Mouse (Mus musculus) forebrain, postnatal 0 days (tissue): ENCODE measurements around the gene Chchd6. TPM values are rescaled to one million over a fixed set of nuclear protein-coding genes. Genes with fewer than 3 reads are reported as not detected.
A peak's percentile ranks its signal among the peaks of the same experiment; 100 is the strongest.

Source experiments
- ATAC-seq: fragments of 200-750 bp; cut with Nextera tagmentation; 2 replicates; pipeline ENCODE4 v1.8.0; 2017; ENCODE audit warnings: mild to moderate bottlenecking, moderate library complexity
- DNase-seq: peaks from one replicate; pipeline ENCODE4 v3.0.0-alpha.2; 2015
- H3K27ac ChIP-seq: fragments of 300-500 bp; sonication (generic); 2 replicates; pipeline ENCODE4 v1.5.1; 2014; ENCODE audit warnings: low read depth, mild to moderate bottlenecking, antibody characterized with exemption, low read length, moderate library complexity, mixed read lengths
- H3K27me3 ChIP-seq: fragments of 300-500 bp; sonication (generic); 2 replicates; pipeline ENCODE4 v1.6.1; 2014; ENCODE audit warnings: mild to moderate bottlenecking, low read length, mixed read lengths; ENCODE audit not compliant: insufficient read depth
- H3K36me3 ChIP-seq: fragments of 300-500 bp; sonication (generic); 2 replicates; pipeline ENCODE4 v1.6.1; 2014; ENCODE audit warnings: mild to moderate bottlenecking, moderate library complexity; ENCODE audit not compliant: insufficient read depth
- H3K4me1 ChIP-seq: fragments of 300-500 bp; sonication (generic); 2 replicates; pipeline ENCODE4 v1.6.1; 2014; ENCODE audit warnings: antibody characterized with exemption; ENCODE audit not compliant: insufficient read depth
- H3K4me2 ChIP-seq: fragments of 300-500 bp; sonication (generic); 2 replicates; pipeline ENCODE4 v1.6.1; 2014; ENCODE audit warnings: low read depth, mild to moderate bottlenecking, moderate library complexity
- H3K4me3 ChIP-seq: fragments of 300-500 bp; sonication (generic); 2 replicates; pipeline ENCODE4 v1.5.1; 2014; ENCODE audit warnings: low read depth, low read length, mixed read lengths
- H3K9ac ChIP-seq: fragments of 300-500 bp; sonication (generic); 2 replicates; pipeline ENCODE4 v1.6.1; 2014; ENCODE audit warnings: mild to moderate bottlenecking
- H3K9me3 ChIP-seq: fragments of 300-500 bp; sonication (generic); 2 replicates; pipeline ENCODE4 v1.6.1; 2016; ENCODE audit warnings: low read length
- CTCF ChIP-seq: sonication (generic); IDR thresholded peaks from 2 replicates; pipeline ENCODE4 v1.5.1; 2016; ENCODE audit warnings: antibody characterized with exemption, control low read depth, low read depth
- WGBS: fragments of 180-500 bp; shearing (Covaris S2); extraction: QIAGEN DNeasy Blood & Tissue Kit; methylation state at CpG from one replicate; pipeline ENCODE4 v1.1.7; 2014; 5-methylcytosine and 5-hydroxymethylcytosine counted together
- polyA plus RNA-seq: library from polyadenylated mRNA; unstranded; fragments of >200 nt; fragmentation: Nextera tagmentation; extraction: Ambion mirVana; gene quantifications from 2 replicates; pipeline ENCODE4 v1.2.1, GENCODE M21; 2015
- total RNA-seq: library from RNA; depleted of rRNA; stranded (reverse); fragments of >200 nt; gene quantifications from 2 replicates; pipeline ENCODE4 v1.2.3, GENCODE M21; 2014

The Chchd6 gene
- total and polyA plus RNA-seq, 2 experiments from 2014 or later, result 159 to 210 TPM

- Histone ChIP-seq H3K9ac (no peak overlapping the region), H3K9me3 (no peaks in the 10 kb centered on the region), H3K4me2 (no peak overlapping the region), H3K27ac (no peak overlapping the region), H3K36me3 (no peaks in the 10 kb centered on the region), H3K4me3 (no peak overlapping the region), H3K4me1 (no peaks in the 10 kb centered on the region), H3K27me3 (no peaks in the 10 kb centered on the region)
- ATAC-seq (no peak), DNase-seq (no peak)
- 29% methylated on average over 3 of the region's 3 CpGs for WGBS
- no peak for TF ChIP-seq CTCF
Observed at GRCm38 (mm10) chr6:89380751-89381150, 214.7 kb downstream of the Chchd6 start.

DNA sequence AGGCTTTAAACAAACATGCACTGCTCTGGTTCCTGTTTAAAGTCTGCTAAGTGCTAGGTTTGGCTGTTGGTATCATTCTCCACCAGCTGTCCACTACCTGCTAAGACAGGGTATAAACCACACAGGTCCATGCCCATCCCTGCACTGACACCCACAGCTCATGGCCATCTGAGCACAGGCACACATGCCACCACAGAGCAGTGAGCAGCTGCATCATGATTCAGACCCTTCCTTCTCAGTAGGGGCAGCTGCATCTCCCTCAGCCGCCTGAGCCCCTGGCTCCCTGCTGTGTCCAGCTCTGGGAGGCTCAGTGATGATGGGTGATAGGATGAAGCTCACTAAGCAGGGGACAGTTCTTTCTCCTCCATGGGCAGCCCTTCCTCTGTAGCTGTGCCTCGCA lies 217.2 kb downstream of the Chchd6 start:
- no peak overlapping the region for H3K9ac ChIP-seq
- H3K4me3 ChIP-seq, result no peak overlapping the region
- no peaks in the 10 kb centered on the region for H3K9me3 ChIP-seq
- H3K4me2 ChIP-seq, result no peak overlapping the region
- ATAC-seq, result no peak
- 67% methylated on average over 2 of the region's 2 CpGs for WGBS
- no peak for TF ChIP-seq CTCF
- H3K36me3 ChIP-seq, result no peaks in the 10 kb centered on the region
- no peak overlapping the region for H3K27ac ChIP-seq
- H3K27me3 ChIP-seq, result no peaks in the 10 kb centered on the region
- DNase-seq, result no peak
- no peaks in the 10 kb centered on the region for H3K4me1 ChIP-seq

DNA sequence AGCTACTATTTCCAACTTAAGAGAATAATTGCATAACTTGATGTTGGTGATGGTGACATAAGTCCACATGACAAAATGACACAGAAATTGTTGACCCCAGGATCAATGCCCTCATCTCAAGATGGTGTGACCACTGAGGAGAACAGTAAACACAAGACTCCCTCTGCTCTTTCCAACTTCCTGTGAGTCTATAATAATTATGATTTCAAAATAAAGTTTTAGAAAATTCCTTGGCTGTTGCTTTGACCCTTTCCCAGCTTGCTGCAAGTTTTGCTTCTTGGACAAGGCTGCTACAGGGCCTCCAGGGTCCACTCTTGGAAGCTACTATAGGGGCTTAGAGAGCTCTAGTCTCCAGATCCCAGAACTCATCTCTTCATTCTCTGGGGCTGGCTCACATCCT lies 226.6 kb downstream of the Chchd6 start:
- Histone ChIP-seq H3K27me3 (no peaks in the 10 kb centered on the region), H3K27ac (no peak overlapping the region), H3K9me3 (no peaks in the 10 kb centered on the region), H3K4me2 (no peak overlapping the region), H3K4me3 (no peak overlapping the region), H3K9ac (no peak overlapping the region), H3K4me1 (no peaks in the 10 kb centered on the region), H3K36me3 (no peaks in the 10 kb centered on the region)
- TF ChIP-seq CTCF, result no peak
- DNase-seq (no peak), ATAC-seq (no peak)

DNA sequence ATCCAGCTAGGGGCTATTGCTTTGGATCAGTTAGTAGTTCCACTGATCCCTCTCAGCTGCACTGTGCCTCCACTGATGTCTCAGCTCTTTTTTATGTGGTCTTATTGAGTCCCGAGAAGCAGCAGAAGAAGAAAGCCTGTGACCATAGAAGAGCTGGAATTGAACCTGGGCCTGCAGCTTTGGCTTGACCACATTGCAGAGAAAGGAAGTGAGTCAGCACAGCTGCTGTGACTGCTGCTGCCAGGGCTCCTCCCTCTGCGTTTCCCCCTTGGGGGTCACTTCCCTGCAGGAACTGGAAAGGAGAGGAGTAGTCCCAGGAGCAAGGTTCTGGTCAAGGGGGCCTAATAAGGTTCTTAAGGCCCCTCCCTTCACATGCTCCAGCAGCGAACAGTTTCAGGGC lies 231.1 kb downstream of the Chchd6 start:
- TF ChIP-seq CTCF, result no peak
- Histone ChIP-seq H3K4me2 (no peak overlapping the region), H3K4me3 (no peak overlapping the region), H3K9ac (no peak overlapping the region), H3K27ac (no peak overlapping the region), H3K27me3 (no peaks in the 10 kb centered on the region), H3K9me3 (no peaks in the 10 kb centered on the region), H3K36me3 (no peaks in the 10 kb centered on the region), H3K4me1 (peaks cover 27% of the 10 kb centered on the region)
- ATAC-seq (no peak), DNase-seq (no peak)
- WGBS, result 76% methylated on average over 3 of the region's 3 CpGs

DNA sequence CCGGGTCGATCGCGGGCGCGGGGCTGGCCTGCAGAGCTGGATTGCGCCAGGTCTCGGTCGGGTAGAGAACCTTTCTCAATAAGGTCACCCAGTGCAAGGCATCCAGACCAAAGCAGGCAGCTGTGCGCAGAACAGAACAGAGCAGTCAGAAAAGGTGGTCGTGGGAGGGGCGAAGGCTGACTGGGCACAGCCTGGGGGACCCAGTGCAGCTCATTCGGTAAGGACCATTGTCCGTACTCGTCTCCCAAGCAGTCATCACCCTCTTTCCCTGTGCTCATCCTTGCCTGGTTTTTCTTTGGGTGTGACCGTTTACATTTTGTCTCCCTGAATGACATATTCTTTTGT lies 232.4 kb downstream of the Chchd6 start:
- Histone ChIP-seq H3K27me3 (no peaks in the 10 kb centered on the region), H3K27ac (peak overlapping the region; percentile 41; the same call in 1 of the 2 replicates), H3K9me3 (no peaks in the 10 kb centered on the region), H3K4me3 (peak overlapping the region; percentile 89), H3K4me2 (peak overlapping the region; percentile 99), H3K4me1 (peaks cover 31% of the 10 kb centered on the region), H3K36me3 (no peaks in the 10 kb centered on the region), H3K9ac (peak overlapping the region; percentile 71)
- no peak for TF ChIP-seq CTCF
- ATAC-seq (peak; percentile 10; the same call in 1 of the 2 replicates), DNase-seq (peak; percentile 45)
- 3% methylated on average over 16 of the region's 16 CpGs for WGBS

- H3K36me3 ChIP-seq, result no peaks in the 10 kb centered on the region
- H3K9ac ChIP-seq, result peak within 1 kb of the TSS; percentile 78
- WGBS, result 2% methylated on average over 63 of the region's 110 CpGs
- H3K9me3 ChIP-seq, result no peaks in the 10 kb centered on the region
- peaks cover 31% of the 10 kb centered on the region for H3K4me1 ChIP-seq
- peak within 1 kb of the TSS; percentile 99 for H3K4me2 ChIP-seq
- H3K4me3 ChIP-seq, result peak within 1 kb of the TSS; percentile 89
- DNase-seq (peak; percentile 86), ATAC-seq (peak; percentile 80)
- TF ChIP-seq CTCF, result peak; percentile 60
- H3K27ac ChIP-seq, result peak within 1 kb of the TSS; percentile 74
- H3K27me3 ChIP-seq, result no peaks in the 10 kb centered on the region
Observed at GRCm38 (mm10) chr6:89362281-89363106, 233.0 kb downstream of the Chchd6 start, which contains the start of gene Plxna1. TSS of gene Plxna1 (minus strand) at chr6:89362620.

DNA sequence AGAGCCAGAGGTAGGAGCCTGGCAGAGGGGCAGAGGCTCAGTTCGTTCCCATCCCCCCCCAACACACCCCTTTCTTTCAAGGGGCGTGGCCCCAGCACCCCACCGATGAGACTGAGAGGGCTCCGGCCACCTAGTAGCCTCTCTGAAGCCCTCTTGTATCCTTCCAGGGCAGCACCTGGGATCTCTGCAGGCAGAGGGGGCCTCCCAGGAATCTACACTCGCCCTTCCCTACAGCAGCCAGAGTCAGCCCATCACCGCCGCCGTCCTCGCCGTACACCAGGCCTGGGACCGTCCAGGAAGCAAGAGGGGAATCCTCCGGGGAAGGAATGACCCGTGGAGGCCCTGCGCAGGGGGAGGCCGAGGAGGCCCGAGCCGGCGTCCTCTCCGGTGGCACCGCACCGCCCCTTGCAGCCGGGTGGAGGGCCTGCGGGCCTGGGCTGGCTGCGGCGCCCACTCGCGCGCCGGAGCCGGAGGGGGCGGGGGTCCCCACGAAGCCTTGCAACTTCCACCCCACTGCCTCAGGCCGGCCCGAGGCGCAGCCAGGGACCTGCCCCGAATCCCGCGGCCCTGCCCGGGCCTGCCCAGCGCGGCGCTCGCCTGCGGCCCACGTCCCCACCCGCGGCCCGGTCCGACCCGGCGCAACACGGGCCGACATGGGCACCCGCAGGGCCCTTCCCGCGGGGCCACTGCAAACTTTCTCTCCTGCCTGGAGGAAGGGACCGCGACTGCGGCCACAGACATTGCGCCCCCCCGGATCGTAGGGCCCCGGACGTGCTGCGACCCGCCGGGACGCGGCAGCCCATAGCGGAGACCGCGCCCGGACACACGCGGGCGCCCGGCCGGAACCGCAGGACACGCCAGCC lies 233.8 kb downstream of the Chchd6 start:
- 1% methylated on average over 65 of the region's 80 CpGs for WGBS
- peak overlapping the region; percentile 74 for H3K27ac ChIP-seq
- no peaks in the 10 kb centered on the region for H3K27me3 ChIP-seq
- peak overlapping the region; percentile 78 for H3K9ac ChIP-seq
- peaks cover under 1% of the 10 kb centered on the region; the same call in 1 of the 2 replicates for H3K36me3 ChIP-seq
- H3K9me3 ChIP-seq, result no peaks in the 10 kb centered on the region
- DNase-seq, result peak; percentile 43
- peak; percentile 34 for ATAC-seq
- no peak for TF ChIP-seq CTCF
- H3K4me3 ChIP-seq, result peak overlapping the region; percentile 89
- peaks cover 31% of the 10 kb centered on the region for H3K4me1 ChIP-seq
- peak overlapping the region; percentile 99 for H3K4me2 ChIP-seq
